In the genomic region with DNA sequence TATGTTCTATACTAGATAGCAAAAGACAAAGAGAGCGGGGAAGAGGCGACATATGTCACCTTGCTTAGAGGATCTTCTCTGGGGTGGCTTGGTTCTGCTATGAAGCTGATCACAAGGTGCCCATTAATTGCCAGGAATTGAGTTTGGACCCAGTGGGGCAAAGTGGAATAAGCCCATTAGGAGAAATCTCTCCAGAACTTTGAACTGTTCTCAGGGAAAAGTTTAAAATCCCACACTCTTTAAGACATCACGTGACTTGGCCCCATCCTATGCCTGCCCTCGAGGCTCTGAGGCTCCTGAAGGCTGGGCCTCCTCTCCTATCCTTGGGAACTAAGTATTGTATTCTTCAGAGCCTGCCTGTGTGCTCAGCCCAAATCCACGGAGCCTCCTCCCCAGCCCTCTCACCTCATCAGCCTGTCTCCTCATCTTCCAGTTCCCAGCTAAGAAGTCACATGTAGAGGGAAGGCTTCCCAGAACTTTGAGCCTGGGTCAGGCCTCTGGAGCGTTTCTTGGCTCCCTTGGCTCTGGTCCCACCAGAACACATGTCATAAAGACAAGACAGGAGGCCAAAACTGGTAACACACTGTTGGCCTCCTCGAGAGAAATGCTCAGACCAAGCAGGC, we compare ENCODE assay signal across 10 mouse cellular contexts.
DNase-seq lines count a peak whose midpoint lies in the region; ATAC-seq and TF ChIP-seq lines count a peak whose summit lies in the region.
"Had no signal": no experiment of that assay in that cellular context is flagged by ENCODE, and none has a peak within 500 bp of the region (broad histone marks: within the 10 kb centered on the region; RNA-seq: fewer than 3 reads in every experiment).

No protein-coding gene starts in this region.

- peak; percentile 12 for DNase-seq in heart, postnatal 4 days
- DNase-seq in heart, adult 8-10 months (ENCODE audit: low spot score): no peak
- DNase-seq in adrenal gland, postnatal 25 days: peak; percentile 13
- peak; percentile 70 to 77 for DNase-seq in kidney, adult 8-10 months
- no peak for DNase-seq in hindbrain, postnatal 0 days (ENCODE audit: low spot score)

- no peak overlapping the region for H3K27ac ChIP-seq in lung, embryonic 16.5 days (ENCODE audit: low read length)
- no peak overlapping the region for H3K27ac ChIP-seq in hindbrain, postnatal 0 days
- H3K27ac ChIP-seq: heart, embryonic 15.5 days; stomach, postnatal 0 days had no signal

- ATAC-seq in lung, embryonic 16.5 days (ENCODE audit: low read depth): peak; percentile 64
- no peak for ATAC-seq in frontal cortex, adult (ENCODE audit: low TSS enrichment)
- ATAC-seq in hindbrain, postnatal 0 days: no peak
- no peak for ATAC-seq in activated CD4-positive, CD25-positive, alpha-beta regulatory T cell, adult 4 months

- no peak overlapping the region for H3K9ac ChIP-seq in lung, embryonic 16.5 days (ENCODE audit: low read length)
- no peak overlapping the region for H3K9ac ChIP-seq in hindbrain, postnatal 0 days (replicated peaks; ENCODE audit: low read length)
- H3K9ac ChIP-seq: heart, embryonic 15.5 days had no signal

- H3K9me3 ChIP-seq in lung, embryonic 16.5 days (ENCODE audit: control insufficient read depth, low read length): no peaks in the 10 kb centered on the region
- H3K9me3 ChIP-seq in hindbrain, postnatal 0 days (ENCODE audit: low read length): no peaks in the 10 kb centered on the region
- H3K9me3 ChIP-seq: heart, embryonic 15.5 days had no signal

- 66% methylated on average over 7 of the region's 7 CpGs for WGBS in lung, embryonic 16.5 days
- WGBS in hindbrain, postnatal 0 days: 74% methylated on average over 7 of the region's 7 CpGs

- H3K27me3 ChIP-seq in lung, embryonic 16.5 days (ENCODE audit: control insufficient read depth, insufficient read depth, low read depth, low read length): peaks cover 2% of the 10 kb centered on the region; the same call in 1 of the 2 replicates
- 0 out of 2 replicates have a peak, but pooled peaks cover 8% of the 10 kb centered on the region for H3K27me3 ChIP-seq in hindbrain, postnatal 0 days (ENCODE audit: insufficient read depth, low read length)

- TF ChIP-seq CTCF in hindbrain, postnatal 0 days (IDR thresholded peaks at IDR 0.05; ENCODE audit: low read depth): no peak

- H3K4me1 ChIP-seq in lung, embryonic 16.5 days (replicated peaks; ENCODE audit: control insufficient read depth, insufficient read depth, low read length): 0 out of 2 replicates have a peak, but pooled peaks cover 2% of the 10 kb centered on the region
- no peaks in the 10 kb centered on the region for H3K4me1 ChIP-seq in hindbrain, postnatal 0 days (ENCODE audit: insufficient read depth, low read length)

- no peaks in the 10 kb centered on the region for H3K36me3 ChIP-seq in lung, embryonic 16.5 days (ENCODE audit: control insufficient read depth, insufficient read depth, low read length)
- no peaks in the 10 kb centered on the region for H3K36me3 ChIP-seq in hindbrain, postnatal 0 days (ENCODE audit: insufficient read depth, low read length)
- H3K36me3 ChIP-seq: heart, embryonic 15.5 days had no signal

- H3K4me3 ChIP-seq in lung, embryonic 16.5 days (ENCODE audit: low read length): no peak overlapping the region
- H3K4me3 ChIP-seq in hindbrain, postnatal 0 days (ENCODE audit: low read length): no peak overlapping the region
- H3K4me3 ChIP-seq: heart, embryonic 15.5 days had no signal

- no peak overlapping the region for H3K4me2 ChIP-seq in lung, embryonic 16.5 days (ENCODE audit: low read depth, low read length)
- no peak overlapping the region for H3K4me2 ChIP-seq in hindbrain, postnatal 0 days (ENCODE audit: low read depth, low read length)
- H3K4me2 ChIP-seq: heart, embryonic 15.5 days had no signal

Comparison
In these comparisons a context has a peak if more than half of its experiments do, and no peak if none do; other contexts are left out.
1. DNase-seq: peak in heart, postnatal 4 days (single experiment), adrenal gland, postnatal 25 days (single experiment) and kidney, adult 8-10 months (2 of 2); none in heart, adult 8-10 months (single experiment) and hindbrain, postnatal 0 days (single experiment).